23 mouse cellular contexts compared by ENCODE assay signal in genomic region chr4:82167396-82167795, GRCm38 (mm10).
"Had no signal": no experiment of that assay in that cellular context is flagged by ENCODE, and none has a peak within 500 bp of the region (broad histone marks: within the 10 kb centered on the region; RNA-seq: fewer than 3 reads in every experiment).

No protein-coding gene starts in this region.

- DNase-seq: gastrocnemius, postnatal 14 days; gastrocnemius, postnatal 36 days; heart, adult 18-20 months; heart, postnatal 10 days; heart, postnatal 36 days; kidney, adult 11 months; kidney, adult 2 months; kidney, adult 9 months; kidney, postnatal 14 days; kidney, postnatal 36 days; left cerebral cortex, postnatal 4 days had no signal

- H3K36me3 ChIP-seq: heart, embryonic 10.5 days; heart, embryonic 12.5 days; hindbrain, embryonic 13.5 days; hindbrain, embryonic 15.5 days; kidney, embryonic 15.5 days; limb, embryonic 13.5 days; limb, embryonic 15.5 days; liver, embryonic 12.5 days had no signal

- H3K4me2 ChIP-seq: heart, embryonic 12.5 days; hindbrain, embryonic 13.5 days; hindbrain, embryonic 15.5 days; kidney, embryonic 15.5 days; limb, embryonic 13.5 days; limb, embryonic 15.5 days; liver, embryonic 12.5 days had no signal

- H3K27ac ChIP-seq: heart, embryonic 10.5 days; hindbrain, embryonic 13.5 days; hindbrain, embryonic 15.5 days; hindbrain, postnatal 0 days; kidney, embryonic 15.5 days; kidney, postnatal 0 days; left cerebral cortex, adult 2 months; limb, embryonic 13.5 days; limb, embryonic 15.5 days; liver, embryonic 12.5 days had no signal

- H3K9ac ChIP-seq: heart, embryonic 12.5 days; hindbrain, embryonic 13.5 days; hindbrain, embryonic 15.5 days; kidney, embryonic 15.5 days; limb, embryonic 13.5 days; limb, embryonic 15.5 days; liver, embryonic 12.5 days had no signal

- H3K4me1 ChIP-seq: hindbrain, embryonic 13.5 days; hindbrain, embryonic 15.5 days; liver, embryonic 12.5 days had no signal

- ATAC-seq: hindbrain, postnatal 0 days; intestine, embryonic 16.5 days; liver, embryonic 12.5 days had no signal

- H3K9me3 ChIP-seq: heart, embryonic 10.5 days; heart, embryonic 12.5 days; hindbrain, embryonic 13.5 days; hindbrain, embryonic 15.5 days; kidney, embryonic 15.5 days; limb, embryonic 13.5 days; limb, embryonic 15.5 days; liver, embryonic 12.5 days had no signal

- H3K4me3 ChIP-seq: heart, embryonic 10.5 days; heart, embryonic 12.5 days; hindbrain, embryonic 13.5 days; hindbrain, embryonic 15.5 days; kidney, embryonic 15.5 days; left cerebral cortex, adult 2 months; limb, embryonic 13.5 days; limb, embryonic 15.5 days; liver, embryonic 12.5 days had no signal

- H3K27me3 ChIP-seq: heart, embryonic 12.5 days; hindbrain, embryonic 13.5 days; hindbrain, embryonic 15.5 days; limb, embryonic 13.5 days; limb, embryonic 15.5 days; liver, embryonic 12.5 days had no signal
